Mouse (Mus musculus) left cerebral cortex, adult 2 months (tissue): ENCODE results near the gene Fam53b. TPM values are rescaled to one million over a fixed set of nuclear protein-coding genes. Genes with fewer than 3 reads are reported as not detected.

Experiments used
- DNase-seq, 2 experiments: peaks; one replicate each; pipeline ENCODE4 v3.0.0; 2021 to 2022; ENCODE audit warnings: low spot score in 2 of 2, mixed read lengths in 1 of 2; ENCODE audit errors: extremely low spot score in 1 of 2
- H3K27ac ChIP-seq: fragments of 200-600 bp; 2 replicates; pipeline ENCODE4 v1.8.1; 2022
- H3K4me3 ChIP-seq: fragments of 200-600 bp; 2 replicates; pipeline ENCODE4 v1.8.1; 2022
- CTCF ChIP-seq: fragments of 200-600 bp; IDR thresholded peaks from 2 replicates; pipeline ENCODE4 v1.8.1; 2022; ENCODE audit warnings: antibody characterized with exemption, mild to moderate bottlenecking, moderate library complexity
- intact Hi-C: fragments of 180-260 bp; cut with DNase I; formaldehyde crosslinking; loops from one replicate; pipeline ENCODE4 v1.15.1; 2025
- total RNA-seq, 2 experiments: library from RNA; stranded (reverse); gene quantifications; 2 replicates each; pipeline ENCODE4 v1.2.3; 2021

Gene Fam53b
- total RNA-seq, 2 experiments from 2014 or later: 57.1 to 75.2 TPM

DNA sequence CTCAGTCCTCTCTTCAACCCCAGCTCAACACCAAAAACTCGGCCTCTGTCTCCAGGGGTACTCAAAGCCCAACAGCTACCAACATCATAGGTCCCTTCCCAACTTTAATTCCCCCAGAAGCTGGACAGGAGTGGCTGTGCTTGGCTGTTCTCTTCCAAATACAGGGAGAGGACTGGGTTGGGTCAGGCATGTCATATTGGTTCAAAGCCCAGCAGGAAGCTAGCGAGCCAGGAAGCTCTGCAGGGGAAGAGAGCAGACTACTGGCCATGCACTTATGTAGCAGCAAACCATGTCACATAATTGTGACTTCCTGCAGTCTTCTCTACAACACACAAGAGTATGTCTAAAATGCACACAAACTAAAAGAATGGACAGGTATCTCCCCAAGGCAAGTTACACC lies 11.6 kb downstream of the Fam53b start:
- Histone ChIP-seq H3K27ac (peak overlapping the region; percentile 64), H3K4me3 (no peak overlapping the region)
- no peak; the same call in 1 of the 2 replicates for TF ChIP-seq CTCF
- intact Hi-C loops: no loop called here
- DNase-seq: no peak

DNA sequence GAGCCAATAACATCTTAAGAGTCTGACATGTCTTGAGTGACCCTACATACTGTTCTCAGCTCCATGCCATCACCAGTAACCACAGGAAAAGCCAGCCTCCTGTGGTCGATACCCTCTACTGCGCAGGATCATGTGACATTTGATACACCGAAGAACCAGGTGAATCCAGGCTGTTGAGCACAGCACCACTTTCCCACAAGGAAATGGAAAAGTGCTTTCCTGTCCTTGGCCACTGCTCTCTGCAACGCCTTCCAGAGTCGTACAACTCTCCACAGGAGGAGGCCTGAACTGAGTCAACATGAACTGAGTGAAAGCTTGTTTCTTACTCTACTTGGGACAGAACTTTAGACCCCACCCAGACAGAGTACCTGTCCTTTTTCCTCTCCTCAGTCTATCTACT lies 12.2 kb downstream of the Fam53b start:
- intact Hi-C loops: no loop called here
- Histone ChIP-seq H3K4me3 (no peak overlapping the region), H3K27ac (0 out of 2 replicates have a peak overlapping the region, but pooled peaks have one; percentile 24)
- TF ChIP-seq CTCF: no peak
- DNase-seq: no peak

- DNase-seq: no peak
- H3K27ac ChIP-seq: 0 out of 2 replicates have a peak overlapping the region, but pooled peaks have one; percentile 4
- no peak for TF ChIP-seq CTCF
- H3K4me3 ChIP-seq: no peak overlapping the region
- intact Hi-C loops: no loop called here
Measured at GRCm38 (mm10) chr7:132800868-132801267, 12.8 kb downstream of the Fam53b start.

GRCm38 (mm10) chr7:132799119-132800016 lies 14.3 kb downstream of the Fam53b start:
- no peak for DNase-seq
- Histone ChIP-seq H3K4me3 (no peak overlapping the region), H3K27ac (peak overlapping the region; percentile 77)
- intact Hi-C loops: no loop called here
- peak; percentile 31 for TF ChIP-seq CTCF

- intact Hi-C loops: no loop called here
- H3K27ac ChIP-seq: peak overlapping the region; percentile 82
- TF ChIP-seq CTCF: no peak
- H3K4me3 ChIP-seq: no peak overlapping the region
- DNase-seq: no peak
Measured at GRCm38 (mm10) chr7:132795141-132795540, 18.5 kb downstream of the Fam53b start.

GRCm38 (mm10) chr7:132793467-132793866 lies 20.2 kb downstream of the Fam53b start:
- peak overlapping the region; percentile 82 for H3K27ac ChIP-seq
- intact Hi-C loops: no loop called here

DNA sequence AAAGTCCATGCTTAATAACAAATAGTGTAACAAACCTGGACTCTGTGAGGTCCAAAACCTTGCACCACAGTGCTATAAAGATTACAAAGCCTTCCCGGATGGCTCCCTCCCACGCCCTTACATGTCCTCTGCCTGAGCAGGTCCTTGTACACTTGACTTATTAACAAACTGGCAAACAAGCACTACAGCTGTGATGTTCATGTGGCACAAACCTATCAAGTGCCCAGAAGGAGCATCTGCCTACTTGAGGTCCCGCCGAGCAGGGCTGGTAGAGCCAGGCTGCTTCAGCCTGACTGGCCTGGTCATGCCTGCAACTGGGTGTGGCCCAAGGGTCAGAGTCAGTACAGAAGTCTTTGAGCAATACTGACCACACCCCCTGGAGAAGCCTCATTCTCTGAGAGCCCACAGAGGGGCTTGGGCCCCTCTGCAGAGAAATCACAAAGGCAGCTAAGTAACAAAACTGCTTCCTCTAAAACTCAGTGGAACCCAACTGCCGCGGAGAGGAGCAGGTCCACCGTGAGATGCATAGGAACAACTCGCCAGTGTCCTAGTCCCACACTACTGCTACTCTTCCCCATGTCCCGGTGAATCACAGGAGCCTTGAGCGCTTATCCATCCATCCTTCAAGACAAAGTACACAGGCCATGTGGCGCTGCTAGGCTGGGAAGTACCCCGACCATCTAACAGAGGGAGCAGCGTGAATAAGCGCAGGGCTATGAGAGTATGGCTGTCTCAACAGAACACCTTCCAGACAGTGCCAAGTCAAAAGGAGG lies 23.1 kb downstream of the Fam53b start:
- DNase-seq: no peak
- Histone ChIP-seq H3K4me3 (no peak overlapping the region), H3K27ac (peak overlapping the region; percentile 68)
- intact Hi-C loops: no loop called here
- TF ChIP-seq CTCF: no peak

More at GRCm38 (mm10) chr7:132793467-132793866, 20.2 kb downstream of the Fam53b start:
- no peak for DNase-seq
- H3K4me3 ChIP-seq: no peak overlapping the region
- no peak for TF ChIP-seq CTCF

DNA sequence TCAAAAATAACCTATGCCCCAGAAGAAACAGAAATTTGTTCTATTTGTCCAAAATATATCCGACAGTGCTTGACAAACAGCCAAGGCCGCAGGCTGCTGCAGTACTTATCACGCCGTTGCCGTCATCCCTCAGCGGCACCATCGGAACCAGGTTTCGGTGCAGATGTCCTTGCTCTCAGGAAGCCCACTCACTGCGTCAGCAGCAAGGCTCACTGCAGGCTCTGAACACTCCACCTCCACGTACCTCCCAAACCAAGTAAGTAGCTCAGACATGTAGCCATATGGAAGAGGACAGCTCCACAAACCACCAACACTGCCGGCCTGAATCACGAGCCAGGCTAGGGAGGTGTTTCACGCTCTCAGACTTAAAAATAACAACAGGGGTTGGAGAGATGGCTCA lies 24.9 kb downstream of the Fam53b start:
- Histone ChIP-seq H3K4me3 (no peak overlapping the region), H3K27ac (peak overlapping the region; percentile 87)
- no peak for TF ChIP-seq CTCF
- intact Hi-C loops: loop anchor here (2.0 kb wide), 3 partner anchors 18 to 68 kb away; no protein-coding TSS in a partner anchor
- peak; percentile 66 to 79 for DNase-seq

DNA sequence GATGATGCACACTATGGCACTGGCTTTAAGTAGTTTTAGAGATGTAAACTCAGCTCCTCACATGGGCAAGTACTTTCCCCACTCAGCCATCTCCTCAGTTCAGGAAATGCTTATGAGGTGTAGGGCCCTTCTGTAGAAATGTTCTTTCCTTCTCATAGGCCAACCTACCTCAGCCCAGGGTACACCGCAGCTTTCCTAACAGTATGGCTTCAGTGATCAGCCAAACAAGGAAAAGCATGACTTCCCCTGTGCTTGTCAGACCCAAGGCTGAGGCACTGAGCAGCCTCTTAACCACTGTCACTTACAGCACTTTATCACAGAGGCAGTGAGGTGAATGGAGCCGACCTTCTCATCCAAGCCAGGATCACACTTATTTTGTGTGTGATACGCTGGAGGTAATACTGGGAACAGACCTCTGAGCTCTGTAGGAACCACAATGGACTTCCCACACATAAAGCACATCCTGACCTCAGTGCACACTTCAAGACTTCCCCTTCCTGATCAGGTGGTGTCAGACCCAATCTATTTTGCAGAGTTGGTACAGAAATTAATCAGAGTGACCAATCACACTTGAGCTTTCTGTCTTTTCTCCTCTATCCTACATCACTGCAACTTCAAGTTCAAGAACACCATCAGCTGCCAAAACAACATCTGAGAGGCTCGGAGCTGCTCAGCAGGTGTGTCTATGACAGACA lies 26.0 kb downstream of the Fam53b start:
- DNase-seq: no peak
- intact Hi-C loops: loop anchor here (2.0 kb wide), 3 partner anchors 19 to 67 kb away; no protein-coding TSS in a partner anchor
- H3K27ac ChIP-seq: peak overlapping the region; percentile 87
- H3K4me3 ChIP-seq: no peak overlapping the region
- TF ChIP-seq CTCF: no peak

DNA sequence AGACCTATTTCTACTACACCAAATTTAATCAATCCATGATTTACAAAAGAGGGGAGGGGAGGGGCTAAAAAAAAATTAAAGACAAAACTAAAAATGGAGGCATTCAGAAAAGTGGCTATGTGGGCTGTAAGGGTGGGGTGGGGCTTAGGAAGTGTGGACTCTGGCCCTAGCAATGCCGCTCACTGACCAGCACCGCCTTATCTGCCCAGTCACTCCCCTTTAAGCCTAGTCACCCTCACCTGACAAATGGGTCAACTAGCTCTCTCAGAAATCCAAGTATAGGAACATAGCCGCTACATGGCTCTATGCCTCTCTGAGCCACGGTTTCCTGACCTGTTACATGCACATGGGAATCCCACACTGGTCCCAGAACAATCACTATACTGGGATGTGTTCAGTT lies 26.7 kb downstream of the Fam53b start:
- TF ChIP-seq CTCF: no peak
- intact Hi-C loops: no loop called here
- Histone ChIP-seq H3K4me3 (no peak overlapping the region), H3K27ac (peak overlapping the region; percentile 87)
- no peak for DNase-seq

- Histone ChIP-seq H3K4me3 (no peak overlapping the region), H3K27ac (peak overlapping the region; percentile 87)
- no peak for TF ChIP-seq CTCF
- intact Hi-C loops: no loop called here
- DNase-seq: no peak
Measured at GRCm38 (mm10) chr7:132786522-132786921, 27.2 kb downstream of the Fam53b start.
